Mouse (Mus musculus) limb, embryonic 10.5 days (tissue): Measurements from ENCODE around the gene Icam5. TPM values are rescaled to one million over a fixed set of nuclear protein-coding genes. Genes with fewer than 3 reads are reported as not detected.
A peak's percentile ranks its signal among the peaks of the same experiment; 100 is the strongest.

Source experiments
- DNase-seq: peaks from one replicate; pipeline ENCODE4 v3.0.0-alpha.2; 2017; ENCODE audit warnings: low spot score
- H3K27ac ChIP-seq: fragments of 300-500 bp; sonication (generic); 2 replicates; pipeline ENCODE4 v1.5.1; 2016; ENCODE audit warnings: mild to moderate bottlenecking
- H3K27me3 ChIP-seq: fragments of 300-500 bp; sonication (generic); 2 replicates; pipeline ENCODE4 v1.6.1; 2016; ENCODE audit warnings: low read depth, mild to moderate bottlenecking; ENCODE audit not compliant: poor library complexity, severe bottlenecking
- H3K36me3 ChIP-seq: fragments of 300-500 bp; sonication (generic); 2 replicates; pipeline ENCODE4 v1.6.1; 2016; ENCODE audit warnings: mild to moderate bottlenecking, moderate library complexity
- H3K4me1 ChIP-seq: fragments of 300-500 bp; sonication (generic); 2 replicates; pipeline ENCODE4 v1.6.1; 2016
- H3K4me3 ChIP-seq: fragments of 300-500 bp; sonication (generic); 2 replicates; pipeline ENCODE4 v1.5.1; 2016; ENCODE audit warnings: mild to moderate bottlenecking, moderate library complexity
- H3K9me3 ChIP-seq: fragments of 300-500 bp; sonication (generic); replicated peaks from 2 replicates; pipeline ENCODE4 v1.6.1; 2016; ENCODE audit warnings: mild to moderate bottlenecking
- WGBS: fragments of 180-500 bp; shearing (Covaris S2); methylation state at CpG from one replicate; pipeline ENCODE4 v1.1.7; 2016; 5-methylcytosine and 5-hydroxymethylcytosine counted together
- microRNA counts: library from miRNA; unstranded; fragments of <30 nt; microRNA quantifications from one replicate; lab custom pipeline; 2017
- microRNA-seq: library from miRNA; unstranded; fragments of <30 nt; microRNA quantifications from one replicate; pipeline ENCODE4, GENCODE M21; 2017
- polyA plus RNA-seq: library from polyadenylated mRNA; unstranded; fragments of >200 nt; fragmentation: Nextera tagmentation; extraction: Ambion mirVana; gene quantifications from 2 replicates; pipeline ENCODE4 v1.2.1, GENCODE M21; 2016

Icam5 gene
- polyA plus RNA-seq, 1 experiment from 2014 or later, result 0.05 TPM

DNA sequence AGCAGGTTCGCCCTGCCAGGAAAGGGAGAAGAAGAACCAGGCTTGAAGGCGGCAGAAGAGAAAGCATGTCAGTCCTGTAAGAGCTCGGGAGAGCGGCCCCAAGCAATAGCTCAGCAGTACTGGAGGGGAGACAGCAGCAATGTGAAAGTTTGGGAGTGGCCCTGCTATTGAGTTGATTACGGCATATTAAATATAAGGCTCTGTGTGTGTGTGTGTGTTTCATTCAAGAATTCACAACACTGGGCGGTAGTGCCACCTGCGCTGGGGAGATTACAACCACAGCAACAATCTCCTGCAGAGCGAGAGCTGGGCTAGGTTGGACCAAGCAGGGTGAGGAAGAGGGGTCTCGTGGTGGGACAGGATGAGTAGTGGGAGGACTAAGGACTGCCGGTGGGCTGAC, 19.7 kb downstream of the Icam5 start:
- Histone ChIP-seq H3K27me3 (0 out of 2 replicates have a peak, but pooled peaks cover 3% of the 10 kb centered on the region), H3K4me3 (no peak overlapping the region), H3K27ac (no peak overlapping the region), H3K36me3 (no peaks in the 10 kb centered on the region), H3K4me1 (no peaks in the 10 kb centered on the region), H3K9me3 (no peaks in the 10 kb centered on the region)
- no peak for DNase-seq
- 66% methylated on average over 10 of the region's 10 CpGs for WGBS

DNA sequence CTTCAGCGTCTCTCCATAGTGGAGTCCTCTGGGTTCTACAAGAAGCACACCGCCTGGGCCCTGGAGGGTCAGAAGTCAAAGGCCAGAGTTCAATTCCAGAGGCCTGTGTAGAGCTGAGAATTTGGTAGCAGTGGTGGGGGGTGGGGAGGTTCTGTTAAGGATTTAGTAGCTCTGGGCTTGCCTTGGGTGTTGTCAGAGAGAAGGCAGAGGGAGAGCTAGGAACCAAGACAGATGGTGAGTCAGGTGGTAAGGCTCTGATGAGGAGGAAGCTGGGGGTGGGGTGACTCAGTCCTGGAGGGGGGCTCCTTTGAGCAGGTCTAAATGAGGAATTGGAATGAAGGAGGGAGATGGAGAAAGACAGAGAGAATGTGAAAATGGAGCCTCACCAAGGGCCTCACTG, 31.1 kb downstream of the Icam5 start:
- H3K4me1 ChIP-seq, result 0 out of 2 replicates have a peak, but pooled peaks cover 3% of the 10 kb centered on the region
- WGBS, result 80% methylated on average over 2 of the region's 2 CpGs
- H3K36me3 ChIP-seq, result peaks cover 53% of the 10 kb centered on the region
- H3K4me3 ChIP-seq, result no peak overlapping the region
- no peak for DNase-seq
- H3K27me3 ChIP-seq, result no peaks in the 10 kb centered on the region
- no peaks in the 10 kb centered on the region for H3K9me3 ChIP-seq
- H3K27ac ChIP-seq, result no peak overlapping the region

DNA sequence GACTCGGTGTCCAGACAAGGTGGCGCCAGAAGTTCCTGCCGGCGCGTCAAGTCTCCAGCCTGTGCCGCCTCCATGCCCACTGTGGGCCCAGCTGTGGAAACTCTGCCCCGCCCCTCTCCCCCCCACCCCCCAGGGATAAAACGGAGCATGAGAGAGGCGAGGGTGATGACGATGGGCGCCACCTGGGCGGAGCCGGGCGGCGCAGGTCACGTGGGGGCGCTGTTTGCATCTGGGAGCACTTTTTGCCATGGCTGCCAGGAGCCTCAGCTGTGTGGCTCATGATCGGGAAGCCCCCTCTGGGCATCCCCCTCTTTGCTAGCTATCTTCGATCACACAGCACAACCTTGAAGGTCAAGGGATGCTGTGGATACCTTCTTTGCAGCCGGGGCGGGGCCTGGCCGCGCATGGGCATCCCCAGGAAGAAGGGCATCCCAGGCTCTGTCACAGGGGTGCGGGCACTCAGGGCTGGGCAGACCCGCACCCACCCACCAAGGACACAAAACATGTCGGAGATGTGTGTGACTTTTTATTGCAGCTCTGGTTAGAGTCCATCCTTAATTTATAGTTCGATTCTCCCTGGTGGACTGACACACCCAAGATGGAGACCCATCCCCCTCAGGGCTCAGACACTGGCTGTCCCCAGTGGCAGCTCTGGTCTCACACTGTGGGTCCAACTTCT, 35.3 kb downstream of the Icam5 start, which contains the start of gene Zglp1:
TSS of gene Zglp1 (minus strand) at position 88 of the 679 bp plus-strand sequence.
- Histone ChIP-seq H3K4me1 (peaks cover 10% of the 10 kb centered on the region), H3K36me3 (peaks cover 73% of the 10 kb centered on the region), H3K27me3 (no peaks in the 10 kb centered on the region), H3K27ac (no peak within 1 kb of the TSS), H3K4me3 (no peak within 1 kb of the TSS), H3K9me3 (no peaks in the 10 kb centered on the region)
- 80% methylated on average over 27 of the region's 27 CpGs for WGBS
- no peak for DNase-seq

DNA sequence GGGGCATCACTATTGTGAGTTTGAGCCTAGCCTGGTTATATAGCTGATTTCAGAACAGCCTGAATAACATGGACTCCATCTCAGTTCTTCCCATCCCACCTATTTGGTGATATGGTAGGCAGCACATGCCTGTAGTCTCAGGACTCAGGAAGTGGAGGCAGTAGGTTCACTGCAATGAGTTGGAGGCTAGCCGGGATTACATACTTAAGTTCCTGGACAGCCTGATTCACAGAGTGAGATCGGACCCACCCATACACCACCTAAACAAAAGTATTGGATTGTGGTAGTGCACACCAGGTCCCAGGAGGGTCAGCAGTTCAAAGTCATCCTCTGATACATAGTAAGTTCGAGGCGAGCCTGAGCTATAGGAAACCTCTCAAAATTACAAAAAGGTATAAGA, 40.8 kb downstream of the Icam5 start:
- DNase-seq, result no peak
- H3K9me3 ChIP-seq, result no peaks in the 10 kb centered on the region
- H3K27me3 ChIP-seq, result no peaks in the 10 kb centered on the region
- H3K27ac ChIP-seq, result peak overlapping the region; percentile 92
- WGBS, result 10% methylated on average over 4 of the region's 4 CpGs
- peaks cover 68% of the 10 kb centered on the region for H3K36me3 ChIP-seq
- H3K4me3 ChIP-seq, result peak overlapping the region; percentile 71
- H3K4me1 ChIP-seq, result peaks cover 19% of the 10 kb centered on the region

DNA sequence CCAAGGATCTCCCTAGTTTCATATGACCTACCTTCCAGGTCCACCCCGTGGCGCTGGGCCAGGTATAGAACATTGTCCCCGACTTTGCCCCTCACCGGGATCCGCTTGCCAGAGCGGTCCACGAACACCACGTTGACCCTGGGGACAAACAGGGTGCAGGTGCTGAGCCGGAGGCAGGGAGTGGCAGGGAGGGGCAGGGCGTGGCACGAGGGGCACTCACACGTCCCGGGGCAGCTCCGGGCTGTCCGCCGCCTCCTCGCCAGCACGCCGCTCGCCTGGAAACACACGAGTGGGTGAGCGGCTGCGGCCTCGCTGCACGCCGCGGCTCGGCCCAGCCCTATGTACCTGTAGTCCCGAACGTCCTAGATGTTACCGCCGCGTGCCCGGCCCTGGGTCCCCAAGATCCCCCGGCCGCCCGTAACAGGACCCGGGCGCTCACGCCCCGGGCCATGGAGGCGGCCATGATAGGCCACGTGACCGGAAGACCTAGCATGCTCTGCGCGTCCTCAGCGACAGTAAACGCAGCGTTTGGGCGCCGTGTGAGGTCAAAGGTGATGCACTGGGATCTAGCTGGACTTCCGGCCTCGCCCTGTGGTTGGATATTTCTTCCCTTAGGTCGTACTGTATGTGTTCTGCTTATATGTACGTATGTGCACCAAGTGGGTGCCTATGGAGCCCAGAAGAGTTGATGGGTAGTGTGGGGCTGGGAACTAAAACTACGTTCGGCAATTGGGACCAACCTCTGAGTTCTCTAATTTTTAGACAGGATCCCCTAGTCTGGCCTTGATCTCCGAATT, 41.4 kb downstream of the Icam5 start, which contains the start of the genes Gm49373 and Fdx1l:
TSS of gene Gm49373 (minus strand) at position 53 of the 797 bp plus-strand sequence.
TSS of gene Fdx1l (minus strand) at position 571 of the 797 bp plus-strand sequence.
- no peaks in the 10 kb centered on the region for H3K9me3 ChIP-seq
- WGBS, result 3% methylated on average over 58 of the region's 58 CpGs
- no peaks in the 10 kb centered on the region for H3K27me3 ChIP-seq
- DNase-seq, result peak; percentile 93
- peaks cover 69% of the 10 kb centered on the region for H3K36me3 ChIP-seq
- H3K4me3 ChIP-seq, result peak within 1 kb of the TSS; percentile 71
- peaks cover 19% of the 10 kb centered on the region for H3K4me1 ChIP-seq
- peak within 1 kb of the TSS; percentile 92 for H3K27ac ChIP-seq

DNA sequence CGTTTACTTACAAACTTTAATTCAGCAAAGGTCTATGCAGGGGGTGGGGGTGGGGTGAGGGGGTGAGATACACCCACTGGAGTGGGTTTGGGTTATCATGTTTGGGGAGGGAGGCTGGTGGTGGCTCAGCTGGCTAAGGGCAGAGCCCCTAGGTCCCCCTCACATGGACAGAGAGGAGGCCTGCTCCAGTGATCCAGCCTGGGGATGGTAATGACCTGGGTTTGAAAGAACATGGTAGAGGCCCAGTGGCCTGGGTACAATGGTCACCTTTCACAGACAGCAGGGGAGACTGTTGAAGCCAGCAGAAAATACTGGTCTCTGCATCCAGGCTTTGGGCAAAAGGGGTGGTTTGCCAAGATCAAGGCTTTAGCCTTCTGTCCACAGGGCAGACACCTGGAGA, 42.3 kb downstream of the Icam5 start:
- H3K4me3 ChIP-seq, result peak overlapping the region; percentile 71; the same call in 1 of the 2 replicates
- WGBS, result 89% methylated on average over 1 of the region's 1 CpGs
- no peaks in the 10 kb centered on the region for H3K9me3 ChIP-seq
- peak overlapping the region; percentile 92; the same call in 1 of the 2 replicates for H3K27ac ChIP-seq
- peaks cover 78% of the 10 kb centered on the region for H3K36me3 ChIP-seq
- no peaks in the 10 kb centered on the region for H3K27me3 ChIP-seq
- H3K4me1 ChIP-seq, result peaks cover 19% of the 10 kb centered on the region
- DNase-seq, result no peak

DNA sequence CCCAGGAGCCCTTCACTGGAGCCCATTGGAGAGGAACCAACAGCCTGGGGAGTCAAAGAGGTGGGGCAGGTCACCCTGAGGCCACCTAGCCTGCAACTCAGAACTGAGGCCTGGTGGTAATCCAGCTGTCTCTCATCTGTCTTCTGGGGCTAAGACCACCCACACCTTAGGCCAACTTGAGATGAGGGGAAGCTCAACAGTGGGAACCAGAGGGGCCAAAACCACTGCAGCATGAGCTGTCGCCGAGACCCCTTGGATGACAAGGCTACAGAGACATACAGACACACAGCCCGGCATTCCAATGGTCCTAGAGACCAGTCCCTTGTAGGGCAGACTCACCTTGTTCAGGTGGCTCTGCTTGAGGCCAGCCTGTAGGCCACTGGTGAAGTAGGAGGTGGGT, 43.8 kb downstream of the Icam5 start:
- Histone ChIP-seq H3K4me3 (no peak overlapping the region), H3K27me3 (no peaks in the 10 kb centered on the region), H3K9me3 (no peaks in the 10 kb centered on the region), H3K4me1 (peaks cover 19% of the 10 kb centered on the region), H3K27ac (no peak overlapping the region), H3K36me3 (peaks cover 83% of the 10 kb centered on the region)
- no peak for DNase-seq
- 90% methylated on average over 3 of the region's 3 CpGs for WGBS

DNA sequence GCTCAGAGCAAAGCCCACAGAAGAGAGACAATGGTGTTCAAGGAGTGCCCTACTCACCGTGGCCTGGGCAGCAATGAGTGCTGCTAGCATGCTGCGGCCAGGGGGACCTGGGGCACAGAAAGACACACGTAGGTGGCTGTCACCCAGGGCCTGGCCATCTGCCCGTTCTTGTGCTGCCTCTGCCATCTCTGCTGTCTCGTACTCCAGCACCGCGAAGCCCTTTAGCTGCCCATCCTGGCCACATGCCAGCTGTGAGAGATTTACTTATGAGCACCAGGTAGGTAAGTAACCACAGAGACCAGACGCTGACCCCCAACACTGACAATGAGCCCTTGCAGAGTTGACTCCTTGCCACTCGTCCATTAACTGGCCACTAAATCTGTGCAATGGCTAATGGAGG, 49.3 kb downstream of the Icam5 start:
- no peaks in the 10 kb centered on the region for H3K4me1 ChIP-seq
- no peak overlapping the region for H3K27ac ChIP-seq
- H3K27me3 ChIP-seq, result no peaks in the 10 kb centered on the region
- WGBS, result 94% methylated on average over 9 of the region's 9 CpGs
- H3K36me3 ChIP-seq, result peaks cover 100% of the 10 kb centered on the region
- DNase-seq, result no peak
- H3K4me3 ChIP-seq, result no peak overlapping the region
- no peaks in the 10 kb centered on the region for H3K9me3 ChIP-seq

DNA sequence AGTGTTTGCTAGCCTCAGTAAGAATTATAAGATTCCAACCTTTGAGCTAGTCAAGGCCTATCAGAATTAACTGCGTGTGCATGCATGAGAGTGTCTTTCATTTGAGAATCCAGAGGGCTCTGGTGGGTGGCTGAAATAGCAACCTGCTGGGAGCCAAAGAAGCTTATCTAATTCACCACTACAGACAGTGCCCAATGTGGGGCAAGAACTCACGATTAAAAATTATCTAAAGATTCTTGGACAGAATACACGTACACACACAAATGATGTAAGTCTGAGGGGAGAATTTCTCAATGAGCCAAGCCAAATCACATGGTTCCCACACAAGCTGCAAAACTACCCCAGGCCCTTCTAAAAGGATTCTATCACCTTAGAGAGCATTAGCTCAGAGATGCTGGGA, 51.5 kb downstream of the Icam5 start:
- Histone ChIP-seq H3K27ac (no peak overlapping the region), H3K4me1 (no peaks in the 10 kb centered on the region), H3K4me3 (no peak overlapping the region), H3K9me3 (no peaks in the 10 kb centered on the region), H3K36me3 (peaks cover 100% of the 10 kb centered on the region), H3K27me3 (no peaks in the 10 kb centered on the region)
- no peak for DNase-seq
- 92% methylated on average over 3 of the region's 3 CpGs for WGBS

MicroRNA genes within 50 kb of the gene (microRNA counts, 519-probe panel; counts per million panel counts)
- 4,838 counts per million, percentile 84 among the panel's probes with 10 or more counts for microRNA mmu-miR-1900 (lab: Ali Mortazavi, UCI)

Small RNA genes lying within 50 kb of the gene (microRNA-seq; reads per million reads assigned to microRNA genes)
- gene Mir1900, result not detected
- gene Mir7082, result 2.9 reads per million, percentile 1 among the genes with 10 or more reads in this experiment

Other genes with a start within 250 kb of the Icam5 start
- gene Col5a3, start 217.0 kb upstream of the Icam5 start, polyA plus RNA-seq, result 0.06 and 0.13 TPM in 2 replicates
- gene Rdh8, start 213.6 kb upstream of the Icam5 start, polyA plus RNA-seq, result not detected in 2 replicates
- gene A230050P20Rik, start 163.4 kb upstream of the Icam5 start, polyA plus RNA-seq, result 1.7 and 1.8 TPM in 2 replicates
- 2.4 and 2.9 TPM in 2 replicates for gene Angptl6, start 152.3 kb upstream of the Icam5 start, polyA plus RNA-seq
- 103 and 121 TPM in 2 replicates for gene Ppan, start 143.9 kb upstream of the Icam5 start, polyA plus RNA-seq
- 415 and 453 TPM in 2 replicates for gene Eif3g, start 133.4 kb upstream of the Icam5 start, polyA plus RNA-seq
- gene Dnmt1, start 72.2 kb upstream of the Icam5 start, polyA plus RNA-seq, result 173 and 178 TPM in 2 replicates
- 47.6 and 53.7 TPM in 2 replicates for gene S1pr2, start 55.3 kb upstream of the Icam5 start, polyA plus RNA-seq
- gene Mrpl4, start 29.3 kb upstream of the Icam5 start, polyA plus RNA-seq, result 177 and 190 TPM in 2 replicates
- 6.2 and 7.6 TPM in 2 replicates for gene Icam1, start 16.1 kb upstream of the Icam5 start, polyA plus RNA-seq
- 5.1 and 5.4 TPM in 2 replicates for gene Icam4, start 2.7 kb upstream of the Icam5 start, polyA plus RNA-seq
- gene Zglp1, start 35.0 kb downstream of the Icam5 start, polyA plus RNA-seq, result 0.61 and 2.5 TPM in 2 replicates
- 0.68 and 0.81 TPM in 2 replicates for gene Gm49373, start 41.0 kb downstream of the Icam5 start, polyA plus RNA-seq
- 69.5 and 74.7 TPM in 2 replicates for gene Fdx1l, start 41.5 kb downstream of the Icam5 start, polyA plus RNA-seq
- 5.4 TPM in 2 replicates for gene Gm38431, start 59.9 kb downstream of the Icam5 start, polyA plus RNA-seq
- 109 and 115 TPM in 2 replicates for gene Raver1, start 59.9 kb downstream of the Icam5 start, polyA plus RNA-seq
- 11.5 and 15.3 TPM in 2 replicates for gene Tyk2, start 99.2 kb downstream of the Icam5 start, polyA plus RNA-seq
- 434 and 487 TPM in 2 replicates for gene Cdc37, start 117.9 kb downstream of the Icam5 start, polyA plus RNA-seq
- 3.6 and 4.5 TPM in 2 replicates for gene Pde4a, start 133.6 kb downstream of the Icam5 start, polyA plus RNA-seq
- 50.4 and 61.7 TPM in 2 replicates for gene Keap1, start 207.3 kb downstream of the Icam5 start, polyA plus RNA-seq
- 0.15 and 0.33 TPM in 2 replicates for gene S1pr5, start 216.4 kb downstream of the Icam5 start, polyA plus RNA-seq
- gene Atg4d, start 233.2 kb downstream of the Icam5 start, polyA plus RNA-seq, result 38.5 and 41.3 TPM in 2 replicates